Mouse (Mus musculus): ENCODE data around the gene Ipo4. TPM values are rescaled to one million over a fixed set of nuclear protein-coding genes. Genes with fewer than 3 reads are reported as not detected.
A peak's percentile ranks its signal among the peaks of the same experiment; 100 is the strongest.

Gene Ipo4
- polyA plus RNA-seq, 1 experiment: 184 TPM

DNA sequence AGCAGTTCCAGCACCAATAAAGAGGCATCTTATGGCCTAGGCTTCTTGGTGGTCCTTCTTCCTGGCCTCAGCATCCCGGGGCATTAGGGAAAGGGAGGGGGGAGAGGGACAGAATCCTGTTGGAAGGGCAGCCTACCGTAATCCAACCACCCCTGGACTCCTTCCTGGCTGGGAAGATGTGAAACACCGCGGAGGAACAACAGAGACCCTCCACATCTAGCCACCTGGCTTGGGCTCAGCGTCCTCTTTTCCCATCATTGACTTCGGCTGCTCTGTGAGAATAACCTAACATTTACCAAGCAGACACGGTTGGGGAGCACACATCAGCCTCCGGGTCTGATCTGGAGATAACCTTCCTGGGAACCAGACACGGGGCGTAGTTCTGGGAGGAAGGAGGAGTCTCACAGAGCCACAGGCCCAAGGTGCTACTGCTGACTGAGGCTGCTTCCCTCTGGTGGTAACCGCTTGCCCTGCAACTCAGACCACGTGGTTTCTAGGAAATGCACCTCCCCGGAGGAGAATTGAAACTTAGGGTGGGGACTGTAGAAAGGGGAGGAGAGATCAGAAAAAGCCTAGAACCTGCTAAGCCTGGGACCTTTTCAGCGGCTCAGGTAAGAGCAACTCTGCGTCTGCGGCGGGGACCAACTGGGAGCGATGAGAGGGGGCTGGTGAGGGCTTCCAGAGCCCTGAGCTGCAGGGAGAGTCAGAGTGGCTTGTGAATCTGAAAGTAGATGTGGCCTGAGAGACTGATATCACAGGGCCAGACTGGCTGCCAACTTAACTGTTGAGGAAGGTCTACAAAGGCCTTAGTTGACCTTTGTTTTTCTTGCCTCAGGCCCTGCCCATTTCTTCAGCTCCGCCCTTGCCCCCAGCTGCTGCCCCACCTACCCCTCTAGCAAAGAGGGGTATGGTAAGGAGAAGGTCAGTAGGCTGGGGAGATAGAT is 31.9 kb downstream of the Ipo4 start:
- DNase-seq (ENCODE audit: low read depth): peak; percentile 87
- TF ChIP-seq POLR2A (IDR thresholded peaks at IDR 0.05; ENCODE audit: borderline replicate concordance, extremely low read depth, insufficient read depth, insufficient read length, poor library complexity, severe bottlenecking): no peak
- peak; percentile 90 for TF ChIP-seq CTCF (IDR thresholded peaks at IDR 0.05; ENCODE audit: borderline replicate concordance, extremely low read depth, insufficient read depth, insufficient read length)

DNA sequence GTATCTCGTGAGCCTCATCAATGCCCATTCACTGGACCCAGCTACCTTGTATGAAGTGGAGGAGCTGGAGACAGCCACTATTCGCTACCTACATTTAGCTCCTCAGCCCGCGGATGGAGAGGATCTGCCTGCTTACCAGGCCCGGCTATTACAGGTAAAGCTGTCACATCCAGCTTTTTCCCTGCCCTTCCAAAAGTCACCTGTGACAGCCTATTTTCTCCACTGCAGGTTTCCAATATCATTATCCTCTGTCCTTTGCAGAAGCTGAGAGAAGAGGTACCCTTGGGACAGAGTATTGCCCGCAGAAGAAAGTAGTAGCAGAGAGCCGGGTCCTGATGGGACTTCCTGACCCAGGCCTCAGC is 32.5 kb downstream of the Ipo4 start, which contains the start of gene Irf9:
Gene Irf9, plus strand, starts transcription at position 301 of the 362 bp plus-strand sequence.
- no peak for TF ChIP-seq POLR2A (IDR thresholded peaks at IDR 0.05; ENCODE audit: borderline replicate concordance, extremely low read depth, insufficient read depth, insufficient read length, poor library complexity, severe bottlenecking)
- no peak for TF ChIP-seq CTCF (IDR thresholded peaks at IDR 0.05; ENCODE audit: borderline replicate concordance, extremely low read depth, insufficient read depth, insufficient read length)
- no peak for DNase-seq (ENCODE audit: low read depth)

DNA sequence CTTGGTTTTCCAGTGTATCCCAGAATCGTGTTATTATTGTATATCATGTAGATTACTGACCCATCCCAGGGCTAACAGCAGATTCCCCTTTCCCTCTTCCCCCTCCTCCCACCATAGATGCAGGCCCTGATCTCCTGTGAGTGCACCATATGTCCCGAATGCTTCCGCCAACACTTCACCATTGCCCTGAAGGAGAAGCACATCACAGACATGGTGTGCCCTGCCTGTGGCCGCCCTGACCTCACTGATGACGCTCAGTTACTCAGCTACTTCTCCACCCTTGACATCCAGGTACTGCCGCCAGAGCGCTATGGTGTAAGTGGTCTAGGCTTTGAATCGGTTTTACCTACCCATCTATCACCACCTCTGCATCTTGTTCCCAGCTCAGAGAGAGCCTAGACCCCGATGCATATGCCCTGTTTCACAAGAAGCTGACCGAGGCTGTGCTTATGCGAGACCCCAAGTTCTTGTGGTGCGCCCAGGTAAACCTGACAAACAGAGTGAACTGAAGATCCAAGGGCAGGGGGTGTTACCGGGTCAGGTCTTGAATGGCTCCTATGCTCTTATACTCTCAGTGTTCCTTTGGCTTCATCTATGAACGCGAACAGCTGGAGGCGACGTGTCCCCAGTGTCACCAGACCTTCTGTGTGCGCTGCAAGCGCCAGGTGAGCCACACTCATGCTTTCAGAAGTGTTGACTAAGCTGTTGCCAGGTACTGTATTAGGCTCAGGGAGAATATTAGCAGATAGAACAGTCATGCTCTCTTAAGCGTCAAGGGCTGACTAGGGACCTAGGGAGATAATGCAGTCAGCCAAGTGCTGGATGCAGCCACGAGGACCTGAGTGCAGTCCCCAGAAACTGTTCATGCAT is 37.0 kb downstream of the Ipo4 start:
- no peak for DNase-seq (ENCODE audit: low read depth)
- TF ChIP-seq POLR2A (IDR thresholded peaks at IDR 0.05; ENCODE audit: borderline replicate concordance, extremely low read depth, insufficient read depth, insufficient read length, poor library complexity, severe bottlenecking) (no peak), CTCF (IDR thresholded peaks at IDR 0.05; ENCODE audit: borderline replicate concordance, extremely low read depth, insufficient read depth, insufficient read length) (no peak)

DNA sequence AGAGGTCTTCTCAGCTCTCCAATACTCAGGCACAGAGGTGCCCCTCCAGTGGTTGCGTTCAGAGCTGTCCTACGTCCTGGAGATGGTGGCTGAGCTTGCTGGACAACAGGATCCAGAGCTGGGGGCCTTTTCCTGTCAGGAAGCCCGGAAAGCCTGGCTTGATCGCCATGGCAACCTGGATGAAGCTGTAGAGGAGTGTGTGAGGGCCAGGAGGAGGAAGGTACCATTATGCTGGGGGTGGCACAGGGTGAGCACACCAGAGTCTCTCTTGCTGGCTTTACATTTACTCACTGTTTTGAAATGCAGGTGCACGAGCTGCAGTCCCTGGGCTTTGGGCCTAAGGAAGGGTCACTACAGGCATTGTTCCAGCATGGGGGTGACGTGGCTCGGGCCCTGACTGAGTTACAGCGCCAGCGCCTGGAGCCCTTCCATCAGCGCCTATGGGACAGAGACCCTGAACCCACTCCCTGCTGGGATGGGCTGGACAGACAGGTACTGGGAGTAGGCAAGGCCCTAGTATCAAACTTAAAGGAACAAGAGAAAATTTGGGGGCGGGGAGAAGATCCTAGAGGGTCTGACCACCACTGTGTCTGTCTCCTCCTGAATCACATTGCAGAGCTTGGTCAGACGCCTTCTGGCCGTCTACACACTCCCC is 39.6 kb downstream of the Ipo4 start:
- peak; percentile 41 for DNase-seq (ENCODE audit: low read depth)

DNA sequence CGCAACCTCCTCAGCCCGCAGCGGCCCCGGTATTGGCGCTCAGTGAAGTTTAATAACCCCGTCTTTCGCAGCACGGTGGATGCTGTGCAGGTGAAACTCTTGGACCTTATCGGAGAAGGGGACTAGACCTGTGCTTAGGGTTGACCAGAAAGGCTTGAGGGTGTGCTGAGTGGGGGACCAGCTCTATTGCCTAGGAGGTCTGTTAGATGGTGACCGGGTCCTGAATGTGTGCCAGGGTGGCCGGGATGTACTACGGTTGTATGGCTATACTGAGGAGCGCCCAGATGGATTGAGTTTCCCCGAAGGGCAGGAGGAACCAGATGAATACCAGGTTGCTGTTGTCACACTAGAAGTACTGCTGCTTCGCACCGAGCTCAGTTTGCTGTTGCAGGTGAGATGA is 43.5 kb downstream of the Ipo4 start:
- DNase-seq (ENCODE audit: low read depth): no peak
- no peak for TF ChIP-seq CTCF (IDR thresholded peaks at IDR 0.05; ENCODE audit: borderline replicate concordance, extremely low read depth, insufficient read depth, insufficient read length)
- no peak for TF ChIP-seq POLR2A (IDR thresholded peaks at IDR 0.05; ENCODE audit: borderline replicate concordance, extremely low read depth, insufficient read depth, insufficient read length, poor library complexity, severe bottlenecking)

More for the DNA sequence above, 39.6 kb downstream of the Ipo4 start:
- TF ChIP-seq POLR2A (IDR thresholded peaks at IDR 0.05; ENCODE audit: borderline replicate concordance, extremely low read depth, insufficient read depth, insufficient read length, poor library complexity, severe bottlenecking) (no peak), CTCF (IDR thresholded peaks at IDR 0.05; ENCODE audit: borderline replicate concordance, extremely low read depth, insufficient read depth, insufficient read length) (no peak)

DNA sequence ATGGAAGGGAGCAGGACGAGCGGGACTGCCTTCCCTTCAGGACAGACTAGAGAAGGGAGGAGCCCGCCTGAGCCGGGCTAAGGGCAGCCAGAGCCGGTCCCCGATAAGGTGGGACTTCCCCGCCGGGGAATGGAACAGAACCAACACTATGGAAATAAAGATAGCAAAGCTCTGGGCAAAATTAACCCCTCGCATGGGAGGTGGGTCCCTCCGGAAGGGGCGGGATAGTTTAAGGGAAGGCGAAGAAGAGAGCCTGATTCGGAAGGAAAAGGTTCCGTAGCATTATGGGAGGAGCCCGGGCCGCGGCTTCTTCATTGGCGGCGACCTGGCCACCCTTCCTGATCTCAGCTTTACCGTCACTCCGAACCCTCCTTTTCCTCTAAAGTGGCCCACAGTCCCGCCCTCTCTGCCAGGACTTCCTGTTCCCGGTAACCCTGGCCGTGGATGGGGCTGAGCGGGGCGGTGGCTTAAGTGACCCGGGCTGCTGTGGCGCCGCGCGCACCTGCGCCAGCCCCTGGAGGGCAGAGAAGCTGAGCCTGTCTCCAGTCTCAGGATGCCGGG is 44.3 kb downstream of the Ipo4 start, which contains the start of gene Rnf31:
Gene Rnf31, plus strand, starts transcription at position 378 of the 561 bp plus-strand sequence.
- peak; percentile 97 for DNase-seq (ENCODE audit: low read depth)
- TF ChIP-seq POLR2A (IDR thresholded peaks at IDR 0.05; ENCODE audit: borderline replicate concordance, extremely low read depth, insufficient read depth, insufficient read length, poor library complexity, severe bottlenecking) (peak; percentile 1; the same call in 1 of the 2 replicates), CTCF (IDR thresholded peaks at IDR 0.05; ENCODE audit: borderline replicate concordance, extremely low read depth, insufficient read depth, insufficient read length) (no peak)

DNA sequence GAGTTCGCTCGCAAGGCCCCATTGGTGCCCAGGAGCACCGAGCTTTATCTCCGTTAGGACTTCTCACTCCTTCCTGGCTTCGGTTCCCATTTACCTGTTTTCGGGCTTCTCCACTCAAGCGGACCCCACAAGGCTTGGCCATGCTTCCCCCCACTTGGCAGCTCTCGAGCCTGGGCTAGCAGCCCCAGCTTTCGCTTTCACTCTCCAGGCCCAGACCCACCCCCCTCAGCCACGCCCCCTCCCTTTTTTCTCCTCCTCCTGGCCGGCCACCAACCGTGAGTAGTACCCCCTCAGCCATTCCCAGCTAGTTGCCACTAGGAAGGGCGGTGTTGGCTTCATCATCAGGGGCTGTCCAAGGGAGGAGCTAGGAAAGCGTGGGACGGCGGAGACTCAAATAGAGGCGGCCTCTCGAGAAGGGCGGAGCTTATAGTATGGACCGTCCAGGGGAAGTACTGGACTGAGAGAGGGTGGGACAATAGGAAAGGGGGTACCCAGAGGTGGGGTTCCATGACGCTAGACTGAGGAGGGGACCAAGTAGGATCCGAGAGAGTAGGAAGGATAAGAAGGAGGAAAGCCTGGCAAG is 44.9 kb downstream of the Ipo4 start, which contains the start of gene Psme2:
Gene Psme2, minus strand, starts transcription at position 366 of the 583 bp plus-strand sequence.
- peak; percentile 99 for DNase-seq (ENCODE audit: low read depth)

DNA sequence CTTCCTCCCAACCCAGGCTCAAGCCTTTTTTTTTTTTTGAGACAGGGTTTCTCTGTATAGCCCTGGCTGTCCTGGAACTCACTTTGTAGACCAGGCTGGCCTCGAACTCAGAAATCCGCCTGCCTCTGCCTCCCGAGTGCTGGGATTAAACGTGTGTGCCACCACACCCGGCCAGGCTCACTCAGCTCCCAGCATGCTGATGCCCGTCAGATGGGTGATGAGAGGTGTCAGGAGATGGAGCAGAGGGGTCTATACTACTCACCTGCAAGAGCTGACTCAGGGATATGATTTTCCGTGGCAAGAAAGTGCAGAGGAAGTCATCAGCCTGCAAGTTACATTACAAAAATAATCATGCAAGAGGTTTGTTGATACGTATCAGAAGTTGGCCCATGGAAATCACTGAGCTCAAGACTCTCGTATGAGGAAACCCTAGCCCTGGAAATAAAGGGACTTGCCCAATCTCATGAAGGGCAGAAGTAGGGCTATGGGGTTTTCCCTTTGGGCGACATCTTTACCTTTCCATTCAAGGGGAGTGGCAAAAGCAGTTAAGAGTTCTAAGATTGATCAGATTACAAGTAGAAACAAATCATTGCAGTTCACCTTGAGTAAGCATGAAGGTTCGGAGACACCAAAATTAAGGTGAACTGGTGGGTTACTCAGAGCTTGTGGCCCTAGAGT is 45.8 kb downstream of the Ipo4 start:
- no peak for DNase-seq (ENCODE audit: low read depth)
- TF ChIP-seq POLR2A (IDR thresholded peaks at IDR 0.05; ENCODE audit: borderline replicate concordance, extremely low read depth, insufficient read depth, insufficient read length, poor library complexity, severe bottlenecking) (no peak), CTCF (IDR thresholded peaks at IDR 0.05; ENCODE audit: borderline replicate concordance, extremely low read depth, insufficient read depth, insufficient read length) (no peak)

More for the DNA sequence above, 44.9 kb downstream of the Ipo4 start, which contains the start of gene Psme2:
- TF ChIP-seq POLR2A (IDR thresholded peaks at IDR 0.05; ENCODE audit: borderline replicate concordance, extremely low read depth, insufficient read depth, insufficient read length, poor library complexity, severe bottlenecking) (peak; percentile 9; the same call in 1 of the 2 replicates), CTCF (IDR thresholded peaks at IDR 0.05; ENCODE audit: borderline replicate concordance, extremely low read depth, insufficient read depth, insufficient read length) (peak; percentile 2; the same call in 1 of the 2 replicates)

DNA sequence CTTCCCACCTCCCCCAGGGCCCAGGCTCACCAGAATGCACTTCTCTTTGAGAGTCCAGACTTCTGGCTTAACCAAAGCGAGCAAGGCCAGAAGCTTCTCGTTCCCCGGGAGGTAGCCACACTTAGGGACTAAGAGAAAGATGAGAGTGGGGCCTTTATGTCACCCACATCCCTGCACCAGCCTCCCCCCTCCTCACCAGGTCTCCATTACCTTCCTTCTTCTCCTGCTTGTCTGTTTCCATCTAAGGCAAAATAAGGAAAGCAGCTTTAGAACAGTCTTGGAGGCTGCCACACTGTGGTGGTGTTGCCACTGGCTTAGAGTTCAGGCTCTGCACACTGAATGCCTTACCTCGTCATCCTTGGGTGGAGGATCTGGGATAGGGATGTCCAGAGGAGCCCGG is 46.5 kb downstream of the Ipo4 start:
- DNase-seq (ENCODE audit: low read depth): no peak
- TF ChIP-seq CTCF (IDR thresholded peaks at IDR 0.05; ENCODE audit: borderline replicate concordance, extremely low read depth, insufficient read depth, insufficient read length) (no peak), POLR2A (IDR thresholded peaks at IDR 0.05; ENCODE audit: borderline replicate concordance, extremely low read depth, insufficient read depth, insufficient read length, poor library complexity, severe bottlenecking) (no peak)
